Mouse (Mus musculus) cerebellum, adult 2 months (tissue): ENCODE results near the gene Rnf126. TPM values are rescaled to one million over a fixed set of nuclear protein-coding genes. Genes with fewer than 3 reads are reported as not detected.
"Not testable (repeated sequence)": the region's sequence is repeated elsewhere in the genome, so short reads cannot be mapped to it uniquely, and the experiment has no call there.

Source experiments
- DNase-seq, 2 experiments: peaks; one replicate each; pipeline ENCODE4 v3.0.0; 2021
- H3K27ac ChIP-seq: fragments of 200-500 bp; 2 replicates; pipeline ENCODE4 v1.5.1; 2012; ENCODE audit warnings: low read length, control low read depth, inconsistent platforms; ENCODE audit not compliant: insufficient read depth
- H3K27me3 ChIP-seq: fragments of 200-500 bp; 2 replicates; pipeline ENCODE4 v1.6.1; 2012; ENCODE audit warnings: inconsistent platforms, mild to moderate bottlenecking, low read length, moderate library complexity; ENCODE audit not compliant: control insufficient read depth, insufficient read depth
- H3K4me1 ChIP-seq: fragments of 200-500 bp; 2 replicates; pipeline ENCODE4 v1.6.1; 2011; ENCODE audit warnings: low read length; ENCODE audit not compliant: control insufficient read depth, insufficient read depth
- H3K4me3 ChIP-seq: fragments of 200-500 bp; replicated peaks from 2 replicates; pipeline ENCODE3; 2011; ENCODE audit warnings: mild to moderate bottlenecking, low read depth, low read length, control low read depth; ENCODE audit not compliant: insufficient read depth
- CTCF ChIP-seq: fragments of 200-500 bp; IDR thresholded peaks from 2 replicates; pipeline ENCODE4 v1.5.1; 2011; ENCODE audit warnings: low read depth, mild to moderate bottlenecking, control low read depth, low read length, moderate library complexity, borderline replicate concordance; ENCODE audit not compliant: insufficient read depth
- POLR2A ChIP-seq: fragments of 200-500 bp; IDR thresholded peaks from 2 replicates; pipeline ENCODE4 v1.6.1; 2011; ENCODE audit warnings: low read length, control low read depth, borderline replicate concordance; ENCODE audit not compliant: insufficient read depth
- WGBS: fragments of 180-500 bp; shearing (Covaris S2); methylation state at CpG from one replicate; pipeline ENCODE4 v1.1.7; 2018; 5-methylcytosine and 5-hydroxymethylcytosine counted together
- polyA plus RNA-seq: library from polyadenylated mRNA; depleted of rRNA; stranded (reverse); fragments of >200 nt; gene quantifications from 2 replicates; pipeline ENCODE4 v1.2.3, GENCODE M21; 2012

Rnf126 gene
- polyA plus RNA-seq, 1 experiment: 126 TPM

DNA sequence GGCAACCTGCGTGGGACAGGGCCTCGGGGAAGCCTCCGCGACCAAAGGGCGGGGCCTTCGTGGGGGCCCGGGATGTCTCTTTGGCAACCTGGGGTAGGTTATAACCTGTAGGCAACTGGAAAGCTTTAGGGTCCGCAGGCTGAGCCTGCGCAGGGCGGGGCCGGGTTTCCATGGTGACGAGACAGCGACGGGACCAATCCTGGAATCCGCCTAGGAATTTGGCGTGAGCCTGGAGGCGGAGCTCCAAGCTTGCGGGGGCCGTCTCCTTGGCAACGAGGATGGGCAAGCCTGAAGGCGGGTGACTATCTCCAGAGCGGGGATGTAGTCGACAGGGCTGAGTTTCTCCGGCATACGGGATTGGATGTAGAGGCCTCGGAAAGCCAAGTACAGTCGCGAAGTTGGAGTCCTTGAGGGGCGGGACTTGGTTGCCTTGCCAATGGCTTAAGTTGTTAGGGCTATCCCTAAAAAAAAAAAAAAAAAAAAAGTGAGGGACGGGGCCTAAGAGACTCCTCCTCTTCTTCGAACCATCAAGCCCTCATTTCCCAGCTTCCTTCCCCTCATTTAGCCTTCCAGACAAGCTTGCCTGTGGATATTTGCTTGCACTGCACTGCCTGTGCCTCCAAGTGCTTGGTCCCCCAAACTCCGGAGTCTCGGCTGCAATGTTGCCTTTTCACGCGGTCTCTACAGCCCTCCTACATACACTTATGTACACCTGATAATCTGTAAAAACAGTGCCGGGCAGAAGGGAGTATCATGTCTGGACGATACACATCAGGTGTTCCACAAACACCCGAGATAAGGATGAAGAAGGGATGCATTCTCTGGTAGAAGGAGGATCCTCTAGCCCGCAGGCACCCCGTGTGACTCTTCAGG lies 856 bp upstream of the Rnf126 start:
- 7% methylated on average over 40 of the region's 40 CpGs for WGBS
- H3K4me3 ChIP-seq: peak overlapping the region; percentile 82
- TF ChIP-seq CTCF (no peak), POLR2A (no peak)
- H3K27me3 ChIP-seq: no peaks in the 10 kb centered on the region
- peaks cover 27% of the 10 kb centered on the region for H3K4me1 ChIP-seq
- peak overlapping the region; percentile 40 for H3K27ac ChIP-seq
- DNase-seq: peak; percentile 93 to 95

DNA sequence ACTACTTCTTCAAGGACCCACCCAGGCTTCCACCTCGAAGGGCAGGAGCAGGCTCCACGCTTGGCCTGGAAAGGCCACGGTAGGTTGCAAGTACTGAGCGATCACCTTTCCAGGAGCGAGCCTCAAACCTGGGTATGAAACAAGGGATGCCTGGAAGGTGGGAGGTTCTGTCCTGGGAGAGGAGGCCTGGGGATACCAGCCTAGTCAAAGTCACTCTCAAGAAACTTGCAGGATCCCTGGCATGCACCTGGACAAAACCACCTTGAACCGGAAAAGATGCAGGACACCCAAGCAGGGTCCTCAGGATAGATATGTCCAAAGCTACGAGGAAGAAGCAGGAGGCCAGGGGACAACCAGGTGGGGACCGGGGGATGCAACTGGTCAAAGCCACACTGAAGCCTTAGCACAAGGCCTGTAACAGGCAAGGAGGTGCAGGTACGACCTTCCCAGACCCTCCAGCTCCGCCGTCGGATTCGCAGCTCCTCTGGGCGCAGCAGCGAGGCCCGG lies 698 bp downstream of the Rnf126 start:
- no peak for TF ChIP-seq POLR2A
- WGBS: 5% methylated on average over 16 of the region's 16 CpGs
- H3K27ac ChIP-seq: peak overlapping the region; percentile 77
- H3K4me3 ChIP-seq: peak overlapping the region; percentile 82
- H3K27me3 ChIP-seq: no peaks in the 10 kb centered on the region
- peaks cover 28% of the 10 kb centered on the region for H3K4me1 ChIP-seq
- DNase-seq: no peak

DNA sequence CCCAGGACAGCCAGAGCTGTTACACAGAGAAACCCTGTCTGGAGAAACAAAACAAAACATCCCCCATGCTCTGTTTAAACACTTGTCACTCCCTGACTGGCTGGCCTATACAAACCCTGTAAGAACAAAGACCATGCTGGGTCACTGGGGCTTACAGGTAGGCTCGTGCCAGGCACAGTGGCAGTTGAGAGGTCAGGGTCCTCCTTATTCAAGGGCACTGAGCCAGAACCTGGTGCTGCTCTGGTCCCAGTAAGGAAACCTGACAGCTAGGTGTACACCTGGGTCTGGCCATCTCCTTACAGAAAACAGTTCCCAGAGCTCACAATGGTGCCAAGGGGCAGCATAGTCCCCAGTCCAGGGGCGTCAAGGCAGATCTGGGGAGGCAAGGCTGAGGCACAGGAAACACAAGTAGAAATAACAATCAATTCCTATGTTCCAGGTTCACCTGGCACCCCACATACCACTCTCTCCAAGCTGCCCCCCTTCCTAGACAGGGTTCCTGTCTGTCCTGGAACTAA lies 1.5 kb downstream of the Rnf126 start:
- H3K4me3 ChIP-seq: peak overlapping the region; percentile 82
- DNase-seq: no peak
- 39% methylated on average over 2 of the region's 2 CpGs for WGBS
- no peak for TF ChIP-seq POLR2A
- TF ChIP-seq CTCF: no peak
- H3K27ac ChIP-seq: no peak overlapping the region
- peaks cover 28% of the 10 kb centered on the region for H3K4me1 ChIP-seq
- no peaks in the 10 kb centered on the region for H3K27me3 ChIP-seq

DNA sequence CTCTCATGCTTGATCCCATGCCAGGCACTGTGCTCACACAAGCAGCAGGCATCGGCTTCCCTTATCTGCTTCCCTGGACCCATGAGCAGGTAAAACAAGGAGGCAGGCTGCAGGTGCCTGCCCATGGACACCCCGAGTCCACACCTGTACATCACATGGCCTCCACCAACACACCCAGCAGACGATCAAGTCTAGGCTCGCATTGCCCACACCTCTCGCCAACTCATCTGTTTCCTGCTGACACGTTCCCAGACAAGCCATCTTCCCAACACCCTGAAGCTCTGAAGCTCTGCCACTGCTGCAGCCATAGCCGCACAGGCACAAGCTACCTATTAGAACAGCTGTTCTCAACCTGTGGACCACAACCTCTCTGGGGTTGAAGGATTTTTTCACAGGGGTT lies 2.5 kb downstream of the Rnf126 start:
- no peak overlapping the region for H3K27ac ChIP-seq
- WGBS: 18% methylated on average over 7 of the region's 7 CpGs
- H3K4me3 ChIP-seq: no peak overlapping the region
- no peaks in the 10 kb centered on the region for H3K27me3 ChIP-seq
- TF ChIP-seq CTCF: no peak
- DNase-seq: no peak
- peaks cover 28% of the 10 kb centered on the region for H3K4me1 ChIP-seq

DNA sequence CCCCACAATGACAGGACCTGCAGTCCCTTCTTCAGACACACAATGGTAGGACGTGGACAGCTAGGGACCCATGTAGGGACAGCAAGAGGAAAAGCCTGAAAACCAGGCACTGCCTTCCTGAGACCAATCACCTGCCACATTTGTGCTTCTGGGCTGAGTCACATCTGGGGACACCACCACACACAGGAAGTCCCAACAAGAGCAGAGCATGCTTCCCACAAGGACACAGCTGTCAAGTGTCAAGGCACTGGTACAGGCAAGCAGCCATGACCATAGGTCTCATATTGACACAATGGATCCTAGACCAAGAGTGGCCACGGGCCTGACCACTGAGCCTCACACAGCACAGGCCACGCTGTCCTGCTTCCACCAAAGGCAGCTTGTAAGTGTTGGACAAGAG lies 3.9 kb downstream of the Rnf126 start:
- DNase-seq: no peak
- no peak overlapping the region for H3K4me3 ChIP-seq
- peaks cover 28% of the 10 kb centered on the region for H3K4me1 ChIP-seq
- WGBS: 74% methylated on average over 3 of the region's 3 CpGs
- no peaks in the 10 kb centered on the region for H3K27me3 ChIP-seq
- no peak for TF ChIP-seq CTCF
- no peak for TF ChIP-seq POLR2A
- no peak overlapping the region for H3K27ac ChIP-seq

DNA sequence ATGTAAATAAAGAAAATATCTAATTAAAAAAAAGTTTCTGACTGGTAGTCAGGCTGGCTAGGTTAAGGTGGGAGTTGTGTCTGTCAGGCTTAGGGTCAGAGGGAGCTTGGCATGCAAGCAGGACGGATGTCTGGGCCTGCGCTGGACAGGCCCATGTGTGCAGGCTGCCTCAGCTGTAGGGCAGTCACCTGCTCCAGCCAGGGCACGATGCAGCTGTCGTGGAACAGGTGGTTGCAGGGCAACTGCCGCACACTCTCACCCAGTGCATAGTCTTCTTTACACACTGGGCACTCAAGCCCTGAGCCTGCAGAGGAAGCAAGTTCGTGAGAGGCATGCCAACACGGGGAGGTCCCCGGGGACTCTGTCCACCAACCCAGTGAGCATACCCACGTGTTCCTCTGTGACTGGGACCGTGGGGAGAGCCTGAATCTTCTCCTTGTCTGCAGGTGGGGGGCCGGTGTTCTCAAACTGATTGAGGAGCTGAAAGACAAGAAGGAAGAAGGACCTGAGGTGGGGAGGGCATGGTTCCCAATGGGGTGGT lies 6.1 kb downstream of the Rnf126 start:
- Histone ChIP-seq H3K27ac (no peak overlapping the region), H3K4me1 (peaks cover 30% of the 10 kb centered on the region), H3K27me3 (no peaks in the 10 kb centered on the region), H3K4me3 (no peak overlapping the region)
- no peak for TF ChIP-seq CTCF
- no peak for TF ChIP-seq POLR2A
- 74% methylated on average over 11 of the region's 11 CpGs for WGBS
- DNase-seq: no peak

DNA sequence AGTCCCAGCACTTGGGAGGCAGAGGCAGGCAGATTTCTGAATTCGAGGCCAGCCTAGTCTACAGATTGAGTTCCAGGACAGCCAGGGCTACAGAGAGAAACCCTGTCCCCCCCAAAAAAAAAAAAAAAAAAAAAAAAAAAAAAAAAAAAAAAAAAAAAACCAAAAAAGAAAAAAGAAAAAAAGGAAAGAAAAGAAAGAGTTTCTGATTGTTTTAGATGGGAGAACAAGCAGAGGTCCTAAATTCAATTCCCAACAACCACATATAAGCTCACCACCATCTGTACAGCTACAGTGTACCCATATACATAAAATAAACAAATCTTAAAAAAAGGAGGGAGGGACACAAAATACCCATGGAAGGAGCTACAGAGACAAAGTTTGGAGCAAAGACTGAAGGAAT lies 7.1 kb downstream of the Rnf126 start:
- not testable (repeated sequence) for H3K4me3 ChIP-seq, H3K27me3 ChIP-seq, DNase-seq, H3K27ac ChIP-seq
- peaks cover 23% of the 10 kb centered on the region for H3K4me1 ChIP-seq
- 97% methylated on average over 1 of the region's 1 CpGs for WGBS

DNA sequence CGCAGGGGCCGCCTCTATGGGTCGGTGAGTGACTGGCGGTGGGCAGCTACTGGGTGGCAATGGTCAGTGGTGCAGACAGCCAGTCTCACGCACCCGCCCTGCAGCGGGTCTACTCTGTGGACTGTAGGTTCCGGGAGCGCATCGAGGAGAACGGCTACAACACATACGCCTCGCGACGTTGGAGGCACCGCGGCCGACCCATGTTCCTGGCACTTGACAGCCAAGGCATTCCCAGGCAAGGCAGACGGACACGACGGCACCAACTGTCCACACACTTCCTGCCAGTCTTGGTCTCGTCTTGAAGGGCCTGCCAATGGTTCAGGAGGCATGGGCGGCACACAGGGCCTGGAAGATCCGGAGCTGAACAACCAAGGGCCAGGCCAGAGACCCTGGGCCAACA lies 10.1 kb downstream of the Rnf126 start:
- TF ChIP-seq CTCF (no peak), POLR2A (no peak)
- Histone ChIP-seq H3K4me3 (no peak overlapping the region), H3K4me1 (0 out of 2 replicates have a peak, but pooled peaks cover 4% of the 10 kb centered on the region), H3K27ac (no peak overlapping the region), H3K27me3 (no peaks in the 10 kb centered on the region)
- WGBS: 76% methylated on average over 24 of the region's 24 CpGs
- DNase-seq: no peak
